Mouse (Mus musculus): ENCODE results near the gene Polr2b.

Polr2b gene

GRCm38 (mm10) chr5:77309924-77310772 is at the start of gene Polr2b, which contains the start of gene Noa1:
Polr2b (plus strand) TSS chr5:77310147.
Noa1 (minus strand) TSS chr5:77310084.
- peak; percentile 99 for DNase-seq (ENCODE audit: low spot score)

GRCm38 (mm10) chr5:77261137-77261536 is 48.8 kb upstream of the Polr2b start:
- DNase-seq (ENCODE audit: low spot score): no peak

DNA sequence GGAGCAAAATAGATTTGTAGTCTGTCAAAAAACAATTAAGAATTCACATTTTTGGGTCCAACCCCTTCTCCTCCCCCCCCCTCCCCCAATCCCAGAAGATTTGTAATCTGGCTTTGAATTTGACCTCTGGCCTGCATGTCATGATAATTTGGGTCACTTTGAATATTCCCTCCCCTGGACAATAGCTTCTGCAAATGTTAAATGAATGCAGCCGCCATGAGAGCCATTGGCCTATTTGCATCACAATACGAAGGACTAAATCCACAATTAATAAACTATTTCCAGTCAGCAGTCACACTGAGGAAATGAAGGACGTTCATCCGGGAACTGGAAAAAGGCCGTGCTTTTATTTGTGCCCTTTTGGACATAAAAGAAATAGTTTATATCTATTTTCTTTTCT is 47.8 kb upstream of the Polr2b start:
- no peak for DNase-seq (ENCODE audit: low spot score)

- peak; percentile 73 for DNase-seq (ENCODE audit: low spot score)
These were observed 44.8 kb upstream of the Polr2b start, which contains the start of gene Rest for GRCm38 (mm10) chr5:77265081-77265670. Rest (plus strand) TSS chr5:77265491.

DNA sequence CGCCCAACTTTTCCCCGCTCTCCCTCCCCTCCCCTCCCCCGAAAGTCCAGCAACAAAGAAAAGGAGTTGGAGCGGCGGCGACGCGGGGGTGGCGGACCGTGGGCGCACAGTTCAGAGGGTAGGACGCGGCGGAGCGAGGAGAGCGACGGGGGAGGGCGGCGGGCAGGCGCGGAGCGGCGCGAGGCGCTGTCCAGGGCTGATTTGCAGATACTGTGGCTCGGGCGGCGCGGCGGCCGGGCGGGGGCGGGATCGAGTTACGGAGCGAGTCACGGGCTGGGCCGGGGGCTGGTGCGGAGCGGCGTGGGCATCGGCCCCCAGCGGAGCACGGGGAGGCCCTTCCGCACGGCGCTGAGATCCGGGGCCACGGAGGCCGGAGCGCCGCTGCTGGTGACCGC is 44.3 kb upstream of the Polr2b start:
- DNase-seq (ENCODE audit: low spot score): peak; percentile 53

GRCm38 (mm10) chr5:77266066-77266885 is 43.7 kb upstream of the Polr2b start:
- DNase-seq (ENCODE audit: low spot score): peak; percentile 41

- DNase-seq (ENCODE audit: low spot score): no peak
These were observed 43.0 kb upstream of the Polr2b start for GRCm38 (mm10) chr5:77266886-77267401.

DNA sequence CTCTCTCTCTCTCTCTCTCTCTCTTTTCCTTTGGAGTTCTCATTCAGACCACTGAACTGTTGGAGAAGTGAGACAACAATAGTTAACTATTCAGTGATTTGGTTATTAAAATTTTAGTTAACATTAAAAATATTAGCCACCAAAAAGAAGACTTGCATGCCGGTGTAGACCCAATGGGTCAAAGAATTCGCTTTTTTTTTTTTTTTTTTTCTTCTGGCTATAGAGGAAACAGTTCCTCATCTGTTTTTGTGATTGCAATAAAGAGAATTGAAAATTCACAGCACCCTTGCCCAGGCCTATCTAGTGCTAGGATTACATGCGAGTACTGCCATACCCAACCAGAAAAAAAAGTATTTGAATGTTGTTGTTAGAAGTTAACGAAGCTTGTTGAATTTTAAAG is 42.5 kb upstream of the Polr2b start:
- no peak for DNase-seq (ENCODE audit: low spot score)

DNA sequence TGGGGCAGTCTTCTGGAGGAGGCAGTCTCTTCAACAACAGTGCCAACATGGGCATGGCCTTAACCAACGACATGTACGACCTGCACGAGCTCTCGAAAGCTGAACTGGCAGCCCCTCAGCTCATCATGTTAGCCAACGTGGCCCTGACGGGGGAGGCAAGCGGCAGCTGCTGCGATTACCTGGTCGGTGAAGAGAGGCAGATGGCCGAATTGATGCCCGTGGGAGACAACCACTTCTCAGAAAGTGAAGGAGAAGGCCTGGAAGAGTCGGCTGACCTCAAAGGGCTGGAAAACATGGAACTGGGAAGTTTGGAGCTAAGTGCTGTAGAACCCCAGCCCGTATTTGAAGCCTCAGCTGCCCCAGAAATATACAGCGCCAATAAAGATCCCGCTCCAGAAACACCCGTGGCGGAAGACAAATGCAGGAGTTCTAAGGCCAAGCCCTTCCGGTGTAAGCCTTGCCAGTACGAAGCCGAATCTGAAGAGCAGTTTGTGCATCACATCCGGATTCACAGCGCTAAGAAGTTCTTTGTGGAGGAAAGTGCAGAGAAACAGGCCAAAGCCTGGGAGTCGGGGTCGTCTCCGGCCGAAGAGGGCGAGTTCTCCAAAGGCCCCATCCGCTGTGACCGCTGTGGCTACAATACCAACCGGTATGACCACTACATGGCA is 41.9 kb upstream of the Polr2b start:
- no peak for DNase-seq (ENCODE audit: low spot score)

DNA sequence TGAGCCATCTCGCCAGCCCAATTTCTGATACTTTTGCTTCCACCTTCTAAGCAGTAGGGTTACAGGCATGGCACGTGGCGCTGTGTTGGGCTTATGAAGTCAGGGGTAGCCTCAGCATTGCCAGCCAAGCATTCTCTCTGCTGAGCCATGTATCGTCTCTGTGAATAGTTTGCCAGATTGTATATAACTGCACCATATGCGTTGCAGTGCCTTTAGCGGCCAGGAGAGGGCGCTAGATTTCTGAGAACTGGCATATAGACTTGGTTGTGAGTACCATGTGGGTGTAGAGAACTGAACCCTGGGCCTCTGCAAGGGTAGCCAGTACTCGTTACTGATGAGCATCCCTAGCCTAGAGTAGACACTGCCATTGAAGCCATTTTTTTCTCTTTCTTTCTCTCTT is 40.5 kb upstream of the Polr2b start:
- no peak for DNase-seq (ENCODE audit: low spot score)

DNA sequence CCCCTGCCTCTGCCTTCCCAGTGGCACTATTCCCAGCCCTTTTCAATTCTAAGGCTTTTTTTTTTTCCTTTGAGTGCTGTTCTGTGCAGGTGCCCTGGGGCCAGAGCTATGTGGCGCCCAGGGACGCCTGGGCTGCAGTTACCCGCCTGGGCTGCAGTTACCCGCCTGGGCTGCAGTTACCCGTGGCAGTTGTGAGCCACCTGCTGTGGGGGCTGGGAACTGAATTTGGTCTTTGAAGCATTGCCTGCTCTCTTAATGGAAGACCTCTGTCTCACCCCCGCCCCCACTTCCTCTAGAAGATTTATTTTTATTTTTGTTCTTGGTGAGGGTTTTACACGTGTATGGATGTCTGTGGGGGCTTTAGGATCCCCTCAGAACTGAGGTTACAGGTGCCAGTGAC is 36.8 kb upstream of the Polr2b start:
- DNase-seq (ENCODE audit: low spot score): peak; percentile 26

DNA sequence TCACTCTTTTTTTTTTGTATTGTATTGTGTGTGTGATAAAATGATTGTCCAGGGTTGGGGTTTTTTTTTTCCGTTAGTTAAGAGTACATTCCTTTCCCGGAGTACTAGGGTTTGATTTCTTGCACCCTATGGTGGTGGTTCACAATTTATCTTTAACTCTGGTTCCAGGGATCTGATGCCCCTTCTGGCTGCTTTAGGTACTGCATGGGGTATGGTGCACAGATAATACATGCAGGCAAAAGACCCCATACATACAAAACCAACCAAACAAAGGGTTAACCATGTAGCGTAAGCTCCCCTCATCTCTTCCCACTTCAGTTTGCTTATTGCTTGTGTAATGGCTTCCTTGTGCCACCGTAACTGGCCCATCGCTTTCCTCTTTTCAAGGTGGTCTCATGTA is 34.0 kb upstream of the Polr2b start:
- DNase-seq (ENCODE audit: low spot score): peak; percentile 36

DNA sequence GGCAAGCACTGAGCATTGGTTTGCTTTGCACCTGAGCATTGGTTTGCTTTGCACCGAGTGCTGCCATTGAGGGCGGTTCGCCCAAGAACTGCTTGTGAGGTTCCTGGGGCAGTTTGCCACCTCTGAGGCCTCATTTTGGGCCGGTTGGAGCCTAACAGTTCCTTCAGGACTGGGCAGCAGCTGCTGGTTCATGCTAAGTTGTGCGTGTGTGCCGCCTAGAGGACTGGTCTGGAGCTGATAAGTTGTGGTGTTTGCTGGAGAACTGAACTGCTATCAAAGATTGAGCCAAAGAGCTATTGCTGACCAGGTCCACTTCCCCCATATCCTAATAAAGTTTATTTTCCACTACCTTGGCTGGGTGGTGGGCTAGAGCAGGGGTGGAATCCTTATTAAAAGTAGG is 32.7 kb upstream of the Polr2b start:
- no peak for DNase-seq (ENCODE audit: low spot score)

DNA sequence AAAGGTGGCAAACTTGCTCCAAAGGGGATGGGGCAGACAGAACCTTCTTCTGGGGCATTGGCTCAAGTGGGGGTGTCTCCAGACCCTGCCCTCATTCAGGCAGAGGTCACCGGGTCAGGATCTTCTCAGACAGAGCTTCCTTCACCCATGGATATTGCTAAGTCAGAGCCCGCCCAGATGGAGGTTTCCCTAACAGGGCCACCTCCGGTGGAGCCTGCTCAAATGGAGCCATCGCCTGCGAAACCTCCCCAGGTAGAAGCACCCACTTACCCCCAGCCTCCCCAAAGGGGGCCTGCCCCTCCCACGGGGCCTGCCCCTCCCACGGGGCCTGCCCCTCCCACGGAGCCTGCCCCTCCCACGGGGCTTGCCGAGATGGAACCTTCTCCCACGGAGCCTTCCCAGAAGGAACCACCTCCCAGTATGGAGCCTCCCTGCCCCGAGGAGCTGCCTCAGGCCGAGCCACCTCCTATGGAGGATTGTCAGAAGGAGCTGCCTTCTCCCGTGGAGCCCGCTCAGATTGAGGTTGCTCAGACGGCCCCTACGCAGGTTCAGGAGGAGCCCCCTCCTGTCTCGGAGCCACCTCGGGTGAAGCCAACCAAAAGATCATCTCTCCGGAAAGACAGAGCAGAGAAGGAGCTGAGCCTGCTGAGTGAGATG is 28.3 kb upstream of the Polr2b start:
- no peak for DNase-seq (ENCODE audit: low spot score)

- no peak for DNase-seq (ENCODE audit: low spot score)
These were observed 27.7 kb upstream of the Polr2b start for GRCm38 (mm10) chr5:77282242-77282641.

DNA sequence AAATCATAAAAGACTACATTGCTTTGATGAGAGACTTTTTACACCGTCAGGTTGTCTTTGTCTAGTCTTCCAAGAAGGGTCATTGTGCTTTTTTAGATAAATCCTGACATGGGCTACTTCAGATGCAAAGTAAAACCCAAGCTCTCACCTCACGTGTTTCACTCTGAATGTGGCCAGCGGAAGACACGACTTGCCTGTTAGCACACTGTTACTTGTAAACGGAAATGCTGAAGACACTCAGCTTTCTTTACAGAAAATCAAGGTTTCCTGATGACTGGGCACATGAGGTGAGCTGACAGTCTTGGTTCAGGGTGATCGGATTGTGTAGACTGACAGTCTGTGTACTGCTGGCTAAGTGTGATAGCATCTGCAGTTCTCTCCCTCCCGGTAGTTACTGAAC is 24.3 kb upstream of the Polr2b start:
- no peak for DNase-seq (ENCODE audit: low spot score)

GRCm38 (mm10) chr5:77286904-77287303 is 23.0 kb upstream of the Polr2b start:
- no peak for DNase-seq (ENCODE audit: low spot score)

DNA sequence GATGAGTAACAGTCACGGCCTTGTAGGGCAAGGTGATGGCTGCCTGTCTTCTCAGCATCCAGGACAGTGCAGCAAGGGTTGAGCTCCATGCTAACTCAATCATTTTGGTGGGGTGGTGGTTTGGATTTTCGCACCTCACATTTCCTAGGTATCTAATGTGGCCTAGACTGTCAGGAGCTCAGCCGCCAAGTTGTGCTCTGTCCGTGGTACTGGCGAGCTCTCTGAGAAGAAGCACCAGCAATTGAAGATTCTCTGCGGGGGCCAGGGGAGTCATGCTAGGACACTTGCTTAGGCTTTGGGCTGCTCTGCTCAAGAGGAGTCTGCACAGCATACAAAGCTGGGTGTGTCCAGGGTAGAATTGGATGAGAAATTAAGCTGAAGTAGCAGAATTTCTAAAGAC is 22.0 kb upstream of the Polr2b start:
- DNase-seq (ENCODE audit: low spot score): no peak

GRCm38 (mm10) chr5:77289686-77290085 is 20.3 kb upstream of the Polr2b start:
- peak; percentile 31 for DNase-seq (ENCODE audit: low spot score)

- DNase-seq (ENCODE audit: low spot score): no peak
These were observed 19.3 kb upstream of the Polr2b start for GRCm38 (mm10) chr5:77290606-77291005.

DNA sequence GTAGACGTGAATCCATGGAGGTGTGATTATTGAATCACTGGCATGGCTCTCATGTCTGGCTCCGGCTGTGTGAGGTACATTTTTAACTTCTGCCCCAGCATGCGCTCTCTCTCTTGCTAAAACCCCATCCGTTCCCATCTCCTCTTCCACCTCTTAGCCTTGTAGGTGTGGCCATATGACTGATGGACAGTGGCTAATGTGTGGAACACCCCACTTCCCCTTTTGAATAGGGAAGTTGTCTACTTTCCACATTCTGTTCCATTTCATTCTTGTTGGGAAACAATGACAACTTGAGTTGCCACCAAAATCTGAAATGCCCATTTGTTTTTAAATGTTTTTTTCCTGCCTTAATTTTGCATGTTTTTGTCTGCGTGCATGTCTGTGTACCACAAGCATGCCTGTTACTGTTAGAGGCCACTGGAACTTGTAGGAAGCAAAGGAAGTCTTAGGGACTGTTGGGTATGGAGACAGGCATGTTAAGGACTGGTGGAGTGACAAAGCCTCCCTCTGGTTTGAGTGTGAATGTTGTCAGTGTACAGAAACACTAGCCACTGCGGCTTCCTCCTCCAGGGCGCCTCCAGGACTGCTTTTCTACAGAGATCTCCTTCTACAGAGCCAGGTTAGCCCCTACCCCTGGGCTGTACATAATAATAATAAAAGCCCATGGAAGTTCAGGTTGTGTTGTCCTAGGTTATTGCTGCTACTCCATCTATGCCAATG is 17.0 kb upstream of the Polr2b start:
- no peak for DNase-seq (ENCODE audit: low spot score)
